Mouse (Mus musculus): Measurements from ENCODE around the gene Gm38392.

Gene Gm38392

DNA sequence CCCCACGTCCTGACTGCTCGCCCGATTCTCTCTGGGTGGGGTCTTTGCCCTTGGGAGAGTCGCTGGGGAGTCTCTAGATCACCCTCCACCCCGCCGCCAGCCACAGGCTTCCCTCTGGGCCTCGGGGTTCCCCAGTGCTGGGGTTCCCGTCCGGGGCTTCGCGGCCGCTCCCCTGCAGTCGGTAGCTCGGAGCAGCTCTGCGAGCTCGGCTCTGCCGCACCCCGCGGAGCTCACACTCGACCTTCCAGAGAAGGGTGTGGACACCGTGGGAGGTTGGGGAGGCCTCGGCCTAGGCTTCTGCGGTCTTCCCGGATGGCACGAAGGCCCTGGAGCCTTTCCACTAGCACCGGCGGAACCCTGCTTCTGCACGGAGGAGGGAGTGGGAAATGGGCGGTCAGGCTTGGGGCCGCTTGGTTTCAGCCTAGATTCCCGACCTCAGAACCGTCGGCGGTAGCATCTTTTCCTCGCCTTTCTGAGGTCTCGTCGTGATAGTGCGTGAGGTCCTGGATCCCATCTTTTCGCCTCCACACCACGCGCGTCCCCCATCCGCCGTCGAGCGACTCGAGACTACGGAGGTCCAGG lies 71.9 kb downstream of the Gm38392 start:
- DNase-seq (ENCODE audit: low spot score) = no peak

DNA sequence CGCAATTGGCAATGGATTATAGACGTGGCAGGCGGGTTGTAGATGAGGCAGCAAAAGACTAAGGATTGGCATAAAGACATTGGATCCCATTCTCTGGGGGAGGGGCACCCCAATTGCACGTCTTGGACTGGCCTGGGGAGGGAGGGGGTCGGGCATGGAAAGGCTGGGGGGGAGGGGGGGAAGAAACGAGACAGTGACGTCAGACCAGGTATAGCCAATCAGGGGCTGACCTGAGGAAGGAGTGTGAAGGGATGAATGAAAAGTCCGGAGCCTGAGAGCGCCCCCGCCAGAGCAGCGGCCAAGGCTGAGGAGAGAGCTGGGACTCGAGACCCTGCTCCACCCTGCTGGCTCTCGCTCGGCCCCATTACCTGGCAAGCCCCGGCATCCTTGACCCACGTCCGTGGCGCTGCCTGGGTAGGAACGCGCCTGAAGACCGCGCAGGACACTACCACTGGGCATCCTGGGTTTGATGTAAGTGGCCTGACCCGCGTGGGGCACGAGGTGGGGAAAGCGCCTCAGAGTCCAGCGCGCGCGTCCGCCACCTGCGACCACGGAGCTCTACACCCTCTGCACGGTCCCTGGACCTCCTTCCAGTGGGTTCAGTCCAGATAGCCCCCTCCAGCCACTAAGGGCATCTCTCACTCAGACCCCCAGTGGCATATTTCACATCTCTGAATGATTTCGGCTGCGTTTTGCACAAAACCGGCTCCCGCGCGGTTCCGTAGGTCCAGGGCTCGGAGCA lies 72.6 kb downstream of the Gm38392 start:
- no peak for DNase-seq (ENCODE audit: low spot score)

DNA sequence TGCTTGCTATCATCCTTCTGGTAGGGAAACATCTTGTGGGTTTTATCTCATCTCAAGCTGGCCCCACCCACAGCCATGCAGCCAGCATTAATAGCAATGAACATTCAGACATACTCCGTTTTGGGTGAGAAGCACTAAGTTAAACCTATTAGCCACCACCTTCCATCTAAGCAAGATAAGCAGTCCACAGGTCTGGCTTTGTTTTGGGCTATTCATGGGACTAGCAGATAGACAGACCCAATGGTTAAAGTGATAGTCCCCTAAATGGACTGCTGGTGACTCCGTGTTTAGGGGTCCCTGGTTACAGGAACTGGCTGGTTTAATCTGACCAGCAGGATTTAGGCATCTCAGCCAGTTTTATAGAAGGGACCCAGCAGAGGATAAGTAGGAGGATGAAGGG lies 74.0 kb downstream of the Gm38392 start:
- no peak for DNase-seq (ENCODE audit: low spot score)

DNA sequence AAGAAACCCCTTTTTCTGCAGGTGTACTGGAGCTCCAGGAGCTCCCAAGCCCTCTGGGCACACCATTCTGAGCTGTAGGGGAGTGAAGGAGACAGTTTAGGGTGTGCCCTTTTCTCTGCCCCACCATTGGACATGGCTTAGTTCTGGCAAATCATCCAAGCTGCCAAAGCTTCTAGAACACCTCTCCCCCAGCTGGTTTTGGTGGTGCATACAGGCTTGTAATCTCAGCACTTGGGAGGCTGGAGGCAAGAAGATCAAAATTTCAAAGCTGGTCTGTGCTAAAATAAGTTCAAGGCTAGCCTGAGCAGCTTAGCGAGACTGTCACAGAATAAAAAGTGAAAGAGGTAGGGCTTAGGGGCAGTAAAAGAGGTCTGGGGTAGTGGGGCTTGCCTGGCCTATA lies 74.7 kb downstream of the Gm38392 start:
- DNase-seq (ENCODE audit: low spot score) = no peak

DNA sequence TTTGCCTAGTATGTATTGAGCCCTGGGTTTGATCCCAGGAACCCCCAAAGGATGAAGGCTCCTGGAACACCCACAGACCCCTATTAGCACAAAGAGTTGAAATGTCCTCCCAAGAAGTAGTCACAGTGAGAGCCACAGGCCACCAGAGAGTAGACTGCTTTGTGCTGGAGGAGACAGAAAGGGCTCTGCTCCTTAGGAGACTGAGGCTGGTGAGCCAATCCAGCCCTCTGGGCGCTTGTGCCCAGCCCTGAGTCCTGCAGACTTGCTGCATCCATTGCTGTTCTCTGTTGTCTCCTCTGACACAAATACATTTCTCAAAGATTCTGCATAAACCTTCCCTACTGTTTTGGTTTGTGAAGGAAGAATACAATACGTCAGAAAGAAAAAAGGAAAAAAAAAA lies 76.1 kb downstream of the Gm38392 start:
- no peak for DNase-seq (ENCODE audit: low spot score)

DNA sequence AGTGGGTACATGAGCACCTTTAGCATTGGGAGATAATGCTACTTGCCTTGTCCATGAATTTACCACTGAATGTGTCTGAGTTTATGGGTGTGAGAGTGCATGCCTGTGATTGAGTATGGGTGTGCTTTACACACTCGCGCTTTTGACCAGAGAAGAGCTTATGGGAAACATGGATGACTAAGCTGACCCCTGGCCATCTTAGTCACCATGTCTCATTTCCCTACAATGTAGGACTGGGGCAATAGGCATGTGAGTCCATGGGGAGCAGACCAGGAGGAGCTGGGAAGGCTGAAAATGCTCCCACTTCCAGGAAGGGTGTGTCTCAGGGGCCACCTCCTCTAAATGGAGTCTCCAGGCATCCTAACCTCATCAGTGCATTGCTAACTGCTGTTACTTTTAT lies 76.9 kb downstream of the Gm38392 start:
- no peak for DNase-seq (ENCODE audit: low spot score)

DNA sequence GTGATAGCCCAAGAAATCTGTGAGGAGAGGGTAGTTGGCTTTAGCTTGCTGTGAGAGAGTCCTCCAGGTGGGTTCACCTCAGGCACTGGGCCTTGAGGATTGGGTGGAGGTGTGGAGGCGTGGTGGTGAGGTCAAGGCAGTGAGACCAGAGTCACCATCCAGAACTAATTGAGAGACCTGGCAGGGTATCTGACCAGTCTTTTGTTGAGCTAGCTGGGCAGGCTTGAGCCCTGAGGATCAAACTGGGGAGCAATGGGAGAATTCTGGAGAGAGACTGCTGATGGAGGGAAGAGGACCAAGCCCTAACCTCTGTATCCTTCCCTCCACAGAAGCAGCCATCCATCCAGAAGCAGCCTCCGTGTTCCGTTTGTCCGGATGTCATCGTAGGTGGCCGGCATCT lies 77.7 kb downstream of the Gm38392 start:
- no peak for DNase-seq (ENCODE audit: low spot score)

DNA sequence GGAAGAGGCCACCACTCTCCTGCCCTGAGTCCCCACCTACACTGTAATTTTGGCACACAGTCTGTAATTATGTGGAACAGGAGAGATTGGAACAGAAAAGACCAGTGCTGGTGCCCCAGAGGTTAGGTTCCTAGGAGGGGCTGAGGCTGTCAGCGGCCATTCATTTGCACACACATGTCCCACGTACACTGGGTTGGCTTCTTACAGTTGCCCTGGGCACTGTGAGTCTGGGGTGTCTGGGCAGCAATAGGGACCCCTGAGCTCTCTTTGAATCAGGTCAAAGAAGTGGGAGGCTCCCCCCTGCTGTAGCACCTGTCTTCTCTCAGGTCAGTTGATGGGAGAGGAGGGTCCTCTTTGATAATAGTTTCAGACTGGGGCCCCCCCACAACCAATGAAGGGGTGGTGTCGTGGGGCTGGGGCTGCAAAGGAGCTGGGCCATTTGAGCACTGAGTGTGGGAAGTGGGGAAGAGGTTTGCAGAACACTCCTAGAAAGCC lies 78.7 kb downstream of the Gm38392 start:
- DNase-seq (ENCODE audit: low spot score) = no peak

DNA sequence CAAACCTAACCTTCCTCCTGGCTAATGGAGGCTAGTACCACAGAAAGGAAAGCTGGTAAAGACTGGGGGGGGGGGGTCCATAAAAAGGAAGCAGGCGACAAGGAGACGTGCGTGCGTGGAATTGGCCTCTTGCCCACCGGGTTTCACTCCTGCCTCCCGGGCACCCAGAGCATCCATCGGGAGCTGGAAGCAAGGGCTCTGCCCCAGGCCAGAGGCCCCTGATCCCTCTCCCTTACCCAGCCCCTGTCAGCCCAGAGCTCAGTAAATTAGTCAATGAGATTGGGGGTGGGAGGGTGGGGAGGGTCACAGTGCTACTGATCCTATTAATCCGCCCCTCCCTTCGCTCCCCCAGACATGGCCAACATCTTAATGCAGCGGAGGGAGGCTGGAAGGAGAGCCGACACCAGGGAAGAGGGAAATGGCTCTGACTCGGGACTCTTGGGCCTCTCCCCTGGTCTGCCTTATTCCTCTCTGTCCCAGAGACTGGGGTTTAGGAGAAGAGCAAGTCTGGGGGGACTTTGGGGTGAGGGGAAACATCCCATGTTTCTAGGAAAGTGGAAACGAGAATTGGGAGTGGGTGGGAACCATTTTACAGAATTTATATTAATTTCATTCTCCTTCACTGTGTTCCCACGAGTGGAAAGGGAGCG lies 79.4 kb downstream of the Gm38392 start:
- DNase-seq (ENCODE audit: low spot score) = no peak

DNA sequence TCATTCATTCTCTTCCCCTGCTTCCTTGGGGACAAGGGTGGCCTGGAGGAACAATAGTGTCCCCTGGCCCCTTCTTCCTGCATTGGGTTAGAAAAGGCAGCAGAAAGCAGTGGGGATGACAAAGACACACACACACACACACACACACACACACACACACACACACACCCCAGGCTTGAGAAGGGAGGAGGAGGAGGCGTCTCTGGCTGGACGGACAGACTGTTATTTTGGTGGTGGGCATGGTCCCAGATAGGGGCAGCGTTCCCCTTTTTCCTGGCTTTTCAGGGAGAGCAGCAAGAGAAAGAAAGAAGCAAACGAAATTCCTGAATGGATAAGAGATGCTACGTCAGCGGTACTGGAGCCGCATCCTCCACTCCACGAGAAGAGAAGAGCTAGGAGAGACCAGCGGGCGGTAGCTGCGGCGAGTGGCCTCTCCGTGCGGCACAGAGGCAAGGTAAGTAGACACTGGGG lies 80.1 kb downstream of the Gm38392 start:
- DNase-seq (ENCODE audit: low spot score) = no peak

DNA sequence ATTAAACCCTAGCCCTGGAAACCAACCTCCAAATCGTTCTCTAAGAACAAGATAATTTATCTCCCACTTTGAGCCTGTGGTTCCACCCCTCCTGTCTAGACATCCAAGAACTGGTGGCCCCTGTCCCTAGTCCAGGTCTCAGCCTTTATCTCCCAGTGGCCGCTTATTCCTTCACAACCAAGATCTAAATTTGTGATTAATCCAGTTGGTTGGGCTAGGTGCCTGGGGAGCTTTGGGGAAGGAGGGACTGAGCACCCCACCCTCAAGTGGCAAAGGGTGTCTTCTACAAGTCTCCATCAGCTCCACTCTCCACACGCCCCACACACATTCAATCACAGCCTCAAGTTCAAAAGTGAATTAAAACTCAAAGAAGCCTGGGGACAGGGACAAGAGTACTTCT lies 80.5 kb downstream of the Gm38392 start:
- no peak for DNase-seq (ENCODE audit: low spot score)

DNA sequence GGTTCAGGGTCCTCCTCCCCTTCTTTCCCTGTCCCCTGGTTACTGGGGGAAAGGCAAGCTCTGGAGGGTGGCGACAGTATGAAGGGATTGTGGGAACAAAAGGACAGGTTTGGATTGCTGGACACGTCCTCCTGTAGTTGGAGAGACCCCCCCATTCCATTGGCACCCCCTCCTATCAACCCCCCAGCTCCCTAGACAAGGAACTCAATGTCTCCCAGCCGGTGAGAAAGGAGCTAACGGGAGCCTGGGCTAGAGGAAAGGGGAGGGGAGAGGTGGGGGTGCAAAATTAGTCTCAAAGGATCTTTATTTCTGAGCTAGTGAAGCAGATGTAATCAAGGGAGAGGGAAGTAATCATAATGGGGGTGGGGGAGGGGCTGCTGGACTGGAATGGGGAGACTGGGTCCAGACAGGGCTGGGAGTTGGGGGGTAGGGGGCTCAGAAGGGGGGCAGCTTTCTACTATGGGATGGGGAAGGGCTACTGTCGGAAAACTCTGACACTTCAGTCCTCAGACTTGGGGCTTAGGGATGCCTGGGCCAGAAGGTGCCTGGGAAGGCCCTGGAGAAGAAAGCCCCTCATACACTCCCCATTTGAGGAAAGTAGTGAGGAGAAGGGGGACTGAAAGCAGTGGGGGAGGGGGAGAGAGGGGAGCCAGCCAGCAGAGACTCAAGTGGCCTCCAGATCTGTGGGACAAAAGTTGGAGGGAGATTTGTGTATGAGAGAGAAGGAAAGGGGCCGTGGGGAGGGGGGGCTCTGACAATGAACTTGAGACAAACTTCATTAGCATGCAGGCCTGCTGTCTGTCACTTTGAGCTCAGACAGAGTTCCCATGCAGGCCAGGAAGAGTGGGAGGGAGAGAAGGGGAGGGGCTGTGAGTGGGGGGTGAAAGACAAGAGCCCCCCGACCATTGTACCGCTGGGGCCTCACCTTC lies 81.2 kb downstream of the Gm38392 start:
- no peak for DNase-seq (ENCODE audit: low spot score)

DNA sequence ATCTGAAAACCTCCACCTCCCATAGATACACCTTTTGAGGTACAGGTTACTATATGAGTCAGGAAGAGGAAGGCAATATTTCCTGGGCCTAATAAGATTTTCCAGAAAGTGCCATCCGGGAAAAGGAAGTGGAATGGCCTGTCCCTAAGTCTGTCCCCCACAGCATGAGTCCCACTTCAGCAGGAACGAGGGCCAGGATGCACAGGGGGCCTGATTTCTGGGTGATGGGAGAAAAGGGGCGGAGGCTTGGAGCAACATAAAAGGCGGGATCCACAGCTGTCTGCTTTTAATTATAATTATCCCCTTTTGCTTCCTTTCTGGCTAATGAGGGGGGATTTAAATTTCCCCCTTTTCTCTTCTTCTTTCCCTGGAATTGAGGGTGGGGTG lies 81.8 kb downstream of the Gm38392 start:
- no peak for DNase-seq (ENCODE audit: low spot score)

DNA sequence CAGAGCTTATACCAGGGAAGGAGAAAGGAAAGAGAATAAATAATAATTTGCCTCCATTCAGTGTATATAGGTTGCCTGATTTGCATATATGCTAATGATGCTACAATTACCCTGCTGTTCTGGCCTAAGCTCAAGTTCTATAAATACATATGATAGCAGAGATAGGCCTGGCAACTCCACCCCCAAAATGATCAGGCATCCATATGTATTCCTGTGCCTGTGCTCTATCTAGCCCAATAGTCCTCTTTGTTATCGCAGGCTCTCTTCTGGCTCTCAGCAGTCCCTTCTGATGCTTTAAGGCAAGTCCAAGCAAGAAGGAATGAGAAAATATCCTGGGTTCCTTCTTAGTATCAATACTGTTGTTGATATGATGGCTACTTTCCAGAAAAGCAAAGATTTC lies 82.3 kb downstream of the Gm38392 start:
- DNase-seq (ENCODE audit: low spot score) = no peak

DNA sequence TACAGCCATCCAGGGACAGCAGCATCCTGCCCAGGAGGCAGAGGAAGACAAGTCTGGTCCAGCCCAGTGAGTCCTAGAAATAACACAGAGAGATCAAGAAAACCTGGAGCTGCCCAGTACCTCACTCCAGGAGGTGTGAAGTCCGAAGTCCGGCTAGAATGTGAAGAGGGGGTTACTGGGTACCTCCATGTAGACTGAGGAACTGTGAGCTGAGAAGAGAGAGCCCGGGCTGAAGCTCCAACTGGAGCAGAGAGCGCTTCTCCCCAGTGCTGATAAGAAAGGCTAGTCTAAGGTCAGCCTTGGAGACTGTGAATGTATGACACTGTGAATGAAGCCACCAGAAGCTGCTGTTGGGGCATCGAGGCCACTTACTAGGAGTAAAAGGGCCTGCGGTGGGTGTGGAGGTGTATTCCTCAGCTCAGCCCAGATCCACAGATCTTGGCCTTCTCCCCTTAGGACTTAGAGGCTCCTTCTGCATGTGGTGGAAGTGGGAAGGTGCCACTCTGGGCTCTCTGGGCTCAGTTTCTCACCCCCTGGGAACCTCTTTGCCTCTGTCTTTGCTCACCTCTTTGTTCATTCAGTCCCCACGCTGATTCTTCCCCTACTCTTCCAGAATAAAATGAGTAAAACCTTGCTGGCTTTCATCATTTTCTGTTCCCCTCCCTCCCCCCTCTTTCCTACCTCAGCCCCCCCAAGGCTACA lies 82.9 kb downstream of the Gm38392 start:
- no peak for DNase-seq (ENCODE audit: low spot score)

DNA sequence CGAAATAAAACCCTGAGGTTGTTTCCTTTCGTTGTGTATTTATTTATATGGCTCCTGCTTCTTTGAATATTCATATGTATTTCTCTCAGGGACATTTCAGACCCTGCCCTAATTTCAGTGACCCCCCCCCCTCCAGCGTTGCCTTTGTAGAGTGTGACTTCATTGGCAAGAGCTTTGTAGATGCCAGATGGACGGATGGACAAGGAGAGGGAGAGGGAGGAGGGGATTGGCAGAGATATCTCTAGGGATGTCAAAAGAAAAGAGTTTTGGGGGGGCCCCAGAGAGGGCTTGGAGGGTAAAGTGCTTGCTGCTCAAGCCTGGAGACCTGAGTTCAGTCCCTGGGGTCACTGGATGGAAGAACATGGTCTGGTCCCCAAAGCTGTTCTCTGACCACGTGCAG lies 83.6 kb downstream of the Gm38392 start:
- no peak for DNase-seq (ENCODE audit: low spot score)

DNA sequence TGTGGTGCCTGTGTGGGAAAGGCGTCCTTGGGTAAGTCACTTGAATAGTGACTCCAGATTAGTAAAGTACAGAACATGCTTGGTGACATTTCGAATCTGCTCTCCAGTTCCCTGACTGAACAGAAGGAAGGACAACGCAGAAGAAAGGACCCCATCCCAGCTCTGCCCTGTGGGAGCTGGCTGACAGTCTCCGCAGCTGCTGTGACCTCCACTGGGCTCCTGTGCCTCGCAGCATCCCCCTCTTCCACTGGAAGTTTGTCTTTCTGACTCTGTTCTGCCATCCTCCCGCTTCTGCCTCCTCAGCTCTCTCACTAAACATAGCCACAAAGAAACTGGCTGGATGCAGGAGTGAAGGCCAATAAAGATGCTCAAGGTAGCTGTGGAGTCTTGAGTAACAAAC lies 84.0 kb downstream of the Gm38392 start:
- no peak for DNase-seq (ENCODE audit: low spot score)

DNA sequence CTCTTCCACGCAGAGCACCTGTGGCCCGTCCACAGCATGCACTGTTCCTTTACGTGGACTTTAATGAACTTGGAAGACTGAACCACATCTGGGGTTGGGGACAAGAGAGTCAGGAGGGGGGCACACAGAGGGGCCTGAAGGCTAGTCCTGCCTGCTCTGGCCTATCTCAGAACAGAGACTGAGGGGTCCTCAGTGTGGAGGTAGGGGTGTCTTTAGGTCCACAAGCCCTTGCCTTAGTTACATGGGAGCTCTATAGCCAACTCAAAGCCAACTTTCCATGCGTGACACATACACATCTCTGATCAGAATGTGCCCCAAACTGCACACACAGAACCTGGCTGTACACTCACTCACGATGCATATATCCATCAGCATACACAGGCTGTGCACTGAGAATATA lies 85.4 kb downstream of the Gm38392 start:
- no peak for DNase-seq (ENCODE audit: low spot score)

DNA sequence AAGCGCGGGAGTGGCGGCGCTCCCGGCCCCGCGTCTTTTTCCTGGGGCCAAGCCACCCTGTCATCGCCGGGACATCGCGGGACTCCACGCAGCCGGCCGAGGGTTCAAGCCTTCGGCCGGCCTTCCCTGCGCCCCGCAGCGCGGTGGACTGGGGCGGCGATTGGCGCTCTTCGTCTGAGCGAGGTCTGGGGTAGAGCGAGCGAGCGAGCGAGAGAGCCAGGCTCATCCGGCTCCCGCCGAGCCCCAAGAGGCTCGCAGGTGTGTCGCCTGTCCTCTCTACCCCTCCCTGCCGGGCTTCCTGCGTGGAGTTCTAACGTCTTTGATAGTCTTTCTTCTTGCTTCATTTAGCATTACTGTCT lies 86.1 kb downstream of the Gm38392 start:
- no peak for DNase-seq (ENCODE audit: low spot score)

DNA sequence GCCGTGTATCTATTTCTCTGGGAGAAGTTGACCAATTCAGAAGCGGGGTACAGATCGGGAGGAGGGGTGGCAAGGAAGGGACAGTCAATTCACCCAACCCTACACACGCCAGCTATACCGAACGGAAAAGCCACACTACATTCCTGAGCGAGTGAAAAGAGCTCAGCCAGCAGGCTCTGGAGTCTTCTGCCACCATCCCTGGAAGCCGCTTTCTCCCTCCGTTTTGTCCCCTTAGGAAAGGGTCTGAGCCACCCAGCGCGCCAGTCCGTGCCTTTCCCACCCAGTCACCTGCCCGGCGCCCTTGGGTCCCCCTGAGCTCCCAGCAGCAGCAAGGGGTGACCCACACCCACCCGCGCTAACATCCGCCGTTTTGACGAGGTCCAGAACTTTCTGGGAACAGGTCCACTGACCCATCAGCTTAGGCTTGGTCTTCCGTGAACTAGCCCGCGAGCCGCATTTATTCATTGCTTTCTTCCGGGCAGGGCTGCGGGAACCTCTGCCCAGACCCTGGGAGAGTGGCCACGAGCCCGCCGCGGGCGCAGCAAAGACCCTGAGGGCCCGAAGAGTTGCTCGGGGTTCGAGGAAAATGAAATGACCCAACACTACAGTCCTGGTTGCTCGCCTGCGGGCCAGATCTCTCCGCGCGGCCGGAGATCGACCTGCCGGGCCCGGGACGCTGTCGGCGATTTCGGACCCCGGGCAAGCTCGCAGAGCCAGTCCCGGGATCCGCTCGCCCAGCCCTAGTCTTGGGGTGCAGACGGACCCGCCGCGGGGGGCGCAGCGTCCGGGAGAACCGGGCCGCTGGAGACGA lies 86.6 kb downstream of the Gm38392 start:
- no peak for DNase-seq (ENCODE audit: low spot score)

DNA sequence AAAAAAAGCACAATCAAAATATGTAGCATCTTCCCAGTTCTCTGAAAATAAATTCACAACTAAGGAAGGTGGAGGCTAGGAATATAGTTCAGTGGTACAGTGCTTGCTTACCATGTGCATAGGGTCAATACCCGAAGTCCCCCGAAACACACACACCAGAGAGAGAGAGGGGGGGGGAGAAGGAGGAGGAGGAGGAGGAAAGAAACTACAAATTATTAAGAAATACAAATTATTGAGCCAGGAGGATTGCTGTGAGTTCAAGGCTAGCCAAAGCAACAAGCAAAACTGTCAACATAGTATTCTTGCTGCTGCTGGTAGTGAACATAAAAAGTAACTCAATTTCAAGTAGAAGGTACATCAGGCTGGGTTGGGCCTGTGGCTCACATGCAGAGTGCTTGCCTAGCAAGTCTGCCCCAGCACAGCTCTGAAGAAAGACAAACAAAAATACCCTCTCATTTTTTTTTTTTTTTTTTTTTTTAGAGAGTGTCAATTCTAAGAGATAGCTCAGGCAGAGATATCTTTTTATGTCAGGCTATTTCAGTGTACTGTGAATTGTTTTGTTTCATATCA lies 87.4 kb downstream of the Gm38392 start:
- no peak for DNase-seq (ENCODE audit: low spot score)

Measured in urinary bladder, postnatal 10 days (tissue).